1 mouse cellular context compared by ENCODE assay signal in the genomic region with DNA sequence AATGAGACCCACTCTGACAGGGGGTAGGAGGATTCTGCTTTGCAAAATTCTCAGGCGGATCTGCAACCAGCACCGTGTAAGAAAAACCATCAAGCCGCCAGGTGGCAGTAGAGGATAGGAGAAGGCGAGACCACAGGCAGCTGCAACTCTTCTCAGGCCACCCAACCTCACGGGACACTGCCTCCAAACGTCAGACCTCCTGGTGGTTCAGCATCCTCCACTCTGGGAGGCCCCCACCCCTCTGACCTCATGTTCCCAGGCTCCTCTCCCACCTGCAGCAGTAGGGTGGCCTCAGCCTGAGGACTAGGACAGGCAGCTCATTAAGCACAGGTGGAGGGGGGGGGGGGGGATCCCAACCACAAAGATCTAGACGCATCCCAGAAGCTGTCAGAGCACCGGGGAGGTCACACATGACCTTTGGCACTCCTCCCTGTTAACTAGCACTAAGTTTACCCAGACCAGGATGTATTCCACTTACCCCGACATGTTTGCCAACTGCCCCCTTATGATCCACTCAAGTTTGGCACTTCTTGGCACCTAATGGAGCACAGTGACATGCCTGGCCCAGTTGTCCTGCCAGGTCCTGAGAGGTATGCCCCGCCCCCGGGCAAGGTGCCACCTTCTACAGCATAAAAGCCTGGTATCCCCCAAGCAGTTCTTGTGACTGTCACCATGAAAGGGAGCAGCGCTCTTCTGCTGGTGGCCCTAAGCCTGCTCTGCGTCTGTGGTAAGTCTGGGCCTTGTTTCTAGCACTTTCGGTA.
TF ChIP-seq lines count a peak whose summit lies in the region.

Gene Scgb1c1 (plus strand): TSS at position 643 of the 761 bp plus-strand sequence.

TF ChIP-seq in CH12.LX, 34 proteins besides CTCF, POLR2A, EP300 and RAD21 (continued from another document):
- TF ChIP-seq BHLHE40 (IDR thresholded peaks at IDR 0.05; ENCODE audit: low read depth, low read length), result peak; percentile 78
- TF ChIP-seq ZKSCAN1 (IDR thresholded peaks at IDR 0.05; ENCODE audit: borderline replicate concordance, low read depth, low read length), result no peak
- TF ChIP-seq MAZ (IDR thresholded peaks at IDR 0.05; ENCODE audit: low read depth, low read length), result 0 out of 2 replicates have a peak, but pooled peaks have one; percentile 28
- no peak for TF ChIP-seq CHD2 (IDR thresholded peaks at IDR 0.05; ENCODE audit: low read length)
- no peak for TF ChIP-seq JUN (IDR thresholded peaks at IDR 0.05; ENCODE audit: insufficient read depth, low read depth, low read length)
- TF ChIP-seq IRF4 (IDR thresholded peaks at IDR 0.05; ENCODE audit: low read depth, low read length), result no peak
- TF ChIP-seq ZNF384 (IDR thresholded peaks at IDR 0.05; ENCODE audit: low read depth, low read length), result no peak
- TF ChIP-seq E2F4 (IDR thresholded peaks at IDR 0.05; ENCODE audit: insufficient replicate concordance, low read depth, low read length), result no peak
- 0 out of 2 replicates have a peak, but pooled peaks have one; percentile 33 for TF ChIP-seq MYC (IDR thresholded peaks at IDR 0.05; ENCODE audit: low read depth, low read length)
- no peak for TF ChIP-seq MXI1 (IDR thresholded peaks at IDR 0.05; ENCODE audit: low read depth, low read length)
- no peak for TF ChIP-seq SIN3A (IDR thresholded peaks at IDR 0.05; ENCODE audit: low read length)
- TF ChIP-seq NELFE (IDR thresholded peaks at IDR 0.05; ENCODE audit: low read depth, low read length), result no peak
